ENCODE assay signal across 24 mouse cellular contexts in genomic region chr13:83207513-83207912, GRCm38 (mm10).
A peak's percentile ranks its signal among the peaks of the same experiment; 100 is the strongest.
DNase-seq lines count a peak whose midpoint lies in the region; ATAC-seq lines count a peak whose summit lies in the region.
"Had no signal": no experiment of that assay in that cellular context is flagged by ENCODE, and none has a peak within 500 bp of the region (broad histone marks: within the 10 kb centered on the region; RNA-seq: fewer than 3 reads in every experiment).

No protein-coding gene starts in this region.

- H3K36me3 ChIP-seq in midbrain, embryonic 14.5 days (ENCODE audit: control insufficient read depth, insufficient read depth, low read length): no peaks in the 10 kb centered on the region
- H3K36me3 ChIP-seq: embryonic facial prominence, embryonic 15.5 days; forebrain, embryonic 10.5 days; heart, embryonic 10.5 days; heart, embryonic 15.5 days; hindbrain, embryonic 13.5 days had no signal

- H3K4me3 ChIP-seq in midbrain, embryonic 14.5 days (replicated peaks; ENCODE audit: low read depth, low read length): no peak overlapping the region
- H3K4me3 ChIP-seq: embryonic facial prominence, embryonic 15.5 days; erythroblast, embryonic 14.5 days; forebrain, embryonic 10.5 days; heart, embryonic 10.5 days; heart, embryonic 15.5 days; hindbrain, embryonic 13.5 days had no signal

- no peak overlapping the region for H3K9ac ChIP-seq in midbrain, embryonic 14.5 days (replicated peaks; ENCODE audit: low read length)
- H3K9ac ChIP-seq: embryonic facial prominence, embryonic 15.5 days; heart, embryonic 15.5 days; hindbrain, embryonic 13.5 days had no signal

- intact Hi-C loops in gastrocnemius, postnatal 36 days (cut with DNase I): no loop called here

- H3K9me3 ChIP-seq in midbrain, embryonic 14.5 days (ENCODE audit: control insufficient read depth, low read length): no peaks in the 10 kb centered on the region
- H3K9me3 ChIP-seq: embryonic facial prominence, embryonic 15.5 days; forebrain, embryonic 10.5 days; heart, embryonic 10.5 days; heart, embryonic 15.5 days; hindbrain, embryonic 13.5 days had no signal

- DNase-seq in gastrocnemius, adult 18-20 months (ENCODE audit: low spot score): peak; percentile 73
- DNase-seq in gastrocnemius, postnatal 4 days (ENCODE audit: low spot score in 2 of 2): no peak
- peak; percentile 43 to 63 for DNase-seq in gastrocnemius, adult 8-10 months (ENCODE audit: low spot score in 2 of 2)
- DNase-seq in gastrocnemius, postnatal 36 days: peak; percentile 15 to 18
- peak; percentile 91 for DNase-seq in skeletal muscle tissue, adult 2 months (ENCODE audit: low read depth, low spot score)
- no peak for DNase-seq in midbrain, embryonic 14.5 days
- DNase-seq: adrenal gland, postnatal 14 days; cerebellum, adult 11-12 months; cerebellum, adult 9-10 months; cerebellum, postnatal 36 days; heart, adult 11 months; heart, postnatal 14 days had no signal

- no peaks in the 10 kb centered on the region for H3K27me3 ChIP-seq in midbrain, embryonic 14.5 days (ENCODE audit: control insufficient read depth, insufficient read depth, low read length)
- H3K27me3 ChIP-seq: CH12.LX; embryonic facial prominence, embryonic 15.5 days; heart, embryonic 15.5 days; hindbrain, embryonic 13.5 days; Patski had no signal

- H3K27ac ChIP-seq in midbrain, embryonic 14.5 days (replicated peaks; ENCODE audit: low read depth, low read length): no peak overlapping the region
- H3K27ac ChIP-seq: embryonic facial prominence, embryonic 15.5 days; forebrain, embryonic 10.5 days; heart, embryonic 10.5 days; heart, embryonic 15.5 days; hindbrain, embryonic 13.5 days; hindbrain, postnatal 0 days had no signal

- no peak for ATAC-seq in CD4-positive, CD25-positive, alpha-beta regulatory T cell, adult 4 months
- no peak for ATAC-seq in midbrain, embryonic 14.5 days (ENCODE audit: low FRiP score, low TSS enrichment)
- ATAC-seq: activated CD4-positive, CD25-positive, alpha-beta regulatory T cell, adult 4 months; forebrain, embryonic 14.5 days; hindbrain, postnatal 0 days; Patski had no signal

- no peak overlapping the region for H3K4me2 ChIP-seq in midbrain, embryonic 14.5 days (ENCODE audit: low read length)
- H3K4me2 ChIP-seq: embryonic facial prominence, embryonic 15.5 days; heart, embryonic 15.5 days; hindbrain, embryonic 13.5 days had no signal

- H3K4me1 ChIP-seq in midbrain, embryonic 14.5 days (ENCODE audit: control insufficient read depth, insufficient read depth, low read length): no peaks in the 10 kb centered on the region
- H3K4me1 ChIP-seq: embryonic facial prominence, embryonic 15.5 days; forebrain, embryonic 10.5 days; heart, embryonic 10.5 days; heart, embryonic 15.5 days; hindbrain, embryonic 13.5 days had no signal

- WGBS in midbrain, embryonic 14.5 days: 80% methylated on average over 4 of the region's 4 CpGs

Comparison
In these comparisons a context has a peak if more than half of its experiments do, and no peak if none do; other contexts are left out.
1. DNase-seq: peak in gastrocnemius, adult 18-20 months (single experiment), gastrocnemius, adult 8-10 months (2 of 2), gastrocnemius, postnatal 36 days (2 of 2) and skeletal muscle tissue, adult 2 months (single experiment); none in gastrocnemius, postnatal 4 days (0 of 2) and midbrain, embryonic 14.5 days (single experiment).